Mouse (Mus musculus) embryonic facial prominence, embryonic 10.5 days (tissue): Measurements from ENCODE around the gene Etnppl. TPM values are rescaled to one million over a fixed set of nuclear protein-coding genes. Genes with fewer than 3 reads are reported as not detected.

ENCODE experiments used
- DNase-seq: peaks from one replicate; pipeline ENCODE4 v3.0.0-alpha.2; 2017; ENCODE audit warnings: low spot score
- H3K27ac ChIP-seq: fragments of 300-500 bp; sonication (generic); replicated peaks from 2 replicates; pipeline ENCODE4 v1.5.1; 2016; ENCODE audit warnings: mild to moderate bottlenecking
- H3K27me3 ChIP-seq: fragments of 300-500 bp; sonication (generic); replicated peaks from 2 replicates; pipeline ENCODE4 v1.6.1; 2016; ENCODE audit warnings: low read depth, mild to moderate bottlenecking; ENCODE audit not compliant: poor library complexity, severe bottlenecking
- H3K36me3 ChIP-seq: fragments of 300-500 bp; sonication (generic); replicated peaks from 2 replicates; pipeline ENCODE4 v1.6.1; 2016; ENCODE audit warnings: mild to moderate bottlenecking, moderate library complexity
- H3K4me1 ChIP-seq: fragments of 300-500 bp; sonication (generic); 2 replicates; pipeline ENCODE4 v1.6.1; 2016
- H3K4me3 ChIP-seq: fragments of 300-500 bp; sonication (generic); 2 replicates; pipeline ENCODE4 v1.5.1; 2016; ENCODE audit warnings: mild to moderate bottlenecking, moderate library complexity
- H3K9me3 ChIP-seq: fragments of 300-500 bp; sonication (generic); 2 replicates; pipeline ENCODE4 v1.6.1; 2016; ENCODE audit warnings: mild to moderate bottlenecking
- WGBS: fragments of 180-500 bp; shearing (Covaris S2); methylation state at CpG from one replicate; pipeline ENCODE4 v1.1.7; 2016; 5-methylcytosine and 5-hydroxymethylcytosine counted together
- polyA plus RNA-seq: library from polyadenylated mRNA; unstranded; fragments of >200 nt; fragmentation: Nextera tagmentation; extraction: Ambion mirVana; gene quantifications from 2 replicates; pipeline ENCODE4 v1.2.1, GENCODE M21; 2016

The Etnppl gene
- polyA plus RNA-seq, 1 experiment from 2014 or later, result not detected

GRCm38 (mm10) chr3:130615625-130616024, 1.6 kb upstream of the Etnppl start:
- WGBS, result 59% methylated on average over 8 of the region's 8 CpGs
- H3K4me3 ChIP-seq, result no peak overlapping the region
- H3K27me3 ChIP-seq, result peaks cover 17% of the 10 kb centered on the region
- H3K9me3 ChIP-seq, result no peaks in the 10 kb centered on the region
- H3K4me1 ChIP-seq, result peaks cover 12% of the 10 kb centered on the region
- DNase-seq, result no peak
- no peak overlapping the region for H3K27ac ChIP-seq
- no peaks in the 10 kb centered on the region for H3K36me3 ChIP-seq

GRCm38 (mm10) chr3:130620517-130621146, 3.4 kb downstream of the Etnppl start:
- Histone ChIP-seq H3K27ac (no peak overlapping the region), H3K36me3 (no peaks in the 10 kb centered on the region), H3K9me3 (no peaks in the 10 kb centered on the region), H3K4me1 (peaks cover 12% of the 10 kb centered on the region), H3K27me3 (peaks cover 16% of the 10 kb centered on the region), H3K4me3 (no peak overlapping the region)
- no peak for DNase-seq
- whole genome bisulfite sequencing, result 73% methylated on average over 12 of the region's 12 CpGs

- no peaks in the 10 kb centered on the region for H3K4me1 ChIP-seq
- H3K27me3 ChIP-seq, result no peaks in the 10 kb centered on the region
- DNase-seq, result no peak
- no peak overlapping the region for H3K4me3 ChIP-seq
- no peak overlapping the region for H3K27ac ChIP-seq
- H3K9me3 ChIP-seq, result peaks cover 4% of the 10 kb centered on the region; the same call in 1 of the 2 replicates
- WGBS, result 89% methylated on average over 5 of the region's 5 CpGs
- H3K36me3 ChIP-seq, result no peaks in the 10 kb centered on the region
These were observed 11.1 kb downstream of the Etnppl start for GRCm38 (mm10) chr3:130628358-130628757.

- no peaks in the 10 kb centered on the region for H3K36me3 ChIP-seq
- H3K4me1 ChIP-seq, result no peaks in the 10 kb centered on the region
- no peak overlapping the region for H3K4me3 ChIP-seq
- no peaks in the 10 kb centered on the region for H3K9me3 ChIP-seq
- WGBS, result 83% methylated on average over 5 of the region's 5 CpGs
- no peak overlapping the region for H3K27ac ChIP-seq
- H3K27me3 ChIP-seq, result no peaks in the 10 kb centered on the region
- DNase-seq, result no peak
These were observed 16.6 kb downstream of the Etnppl start for GRCm38 (mm10) chr3:130633859-130634258.

- Histone ChIP-seq H3K27ac (no peak overlapping the region), H3K4me3 (no peak overlapping the region), H3K9me3 (no peaks in the 10 kb centered on the region), H3K4me1 (peaks cover 21% of the 10 kb centered on the region), H3K27me3 (no peaks in the 10 kb centered on the region), H3K36me3 (no peaks in the 10 kb centered on the region)
- DNase-seq, result no peak
- 76% methylated on average over 11 of the region's 11 CpGs for WGBS
These were observed 29.0 kb downstream of the Etnppl start for GRCm38 (mm10) chr3:130646110-130646810.

- H3K4me3 ChIP-seq, result no peak overlapping the region
- WGBS, result 53% methylated on average over 6 of the region's 6 CpGs
- no peaks in the 10 kb centered on the region for H3K9me3 ChIP-seq
- no peak for DNase-seq
- no peaks in the 10 kb centered on the region for H3K36me3 ChIP-seq
- H3K27me3 ChIP-seq, result no peaks in the 10 kb centered on the region
- peaks cover 21% of the 10 kb centered on the region for H3K4me1 ChIP-seq
- no peak overlapping the region for H3K27ac ChIP-seq
These were observed 32.3 kb downstream of the Etnppl start for GRCm38 (mm10) chr3:130649569-130649968.

- no peak overlapping the region for H3K27ac ChIP-seq
- no peak for DNase-seq
- no peaks in the 10 kb centered on the region for H3K36me3 ChIP-seq
- no peaks in the 10 kb centered on the region for H3K9me3 ChIP-seq
- WGBS, result 89% methylated on average over 6 of the region's 6 CpGs
- no peak overlapping the region for H3K4me3 ChIP-seq
- no peaks in the 10 kb centered on the region for H3K4me1 ChIP-seq
- H3K27me3 ChIP-seq, result no peaks in the 10 kb centered on the region
These were observed 43.4 kb downstream of the Etnppl start for GRCm38 (mm10) chr3:130660619-130661018.

- H3K27me3 ChIP-seq, result no peaks in the 10 kb centered on the region
- no peaks in the 10 kb centered on the region for H3K4me1 ChIP-seq
- DNase-seq, result no peak
- H3K4me3 ChIP-seq, result no peak overlapping the region
- no peaks in the 10 kb centered on the region for H3K36me3 ChIP-seq
- no peak overlapping the region for H3K27ac ChIP-seq
- H3K9me3 ChIP-seq, result no peaks in the 10 kb centered on the region
- WGBS, result 91% methylated on average over 3 of the region's 3 CpGs
These were observed 45.2 kb downstream of the Etnppl start for GRCm38 (mm10) chr3:130662496-130662895.

- DNase-seq, result no peak
- 69% methylated on average over 14 of the region's 14 CpGs for WGBS
- Histone ChIP-seq H3K27ac (no peak overlapping the region), H3K4me1 (peaks cover 9% of the 10 kb centered on the region), H3K36me3 (no peaks in the 10 kb centered on the region), H3K9me3 (no peaks in the 10 kb centered on the region), H3K27me3 (no peaks in the 10 kb centered on the region), H3K4me3 (no peak overlapping the region)
These were observed 54.0 kb downstream of the Etnppl start for GRCm38 (mm10) chr3:130671291-130671690.

GRCm38 (mm10) chr3:130677671-130678460, 60.6 kb downstream of the Etnppl start:
- no peak overlapping the region for H3K27ac ChIP-seq
- no peaks in the 10 kb centered on the region for H3K27me3 ChIP-seq
- DNase-seq, result no peak
- no peak overlapping the region for H3K4me3 ChIP-seq
- H3K36me3 ChIP-seq, result no peaks in the 10 kb centered on the region
- no peaks in the 10 kb centered on the region for H3K9me3 ChIP-seq
- WGBS, result 92% methylated on average over 19 of the region's 19 CpGs
- peaks cover 12% of the 10 kb centered on the region for H3K4me1 ChIP-seq

GRCm38 (mm10) chr3:130681226-130681625, 64.0 kb downstream of the Etnppl start:
- Histone ChIP-seq H3K4me3 (no peak overlapping the region), H3K9me3 (no peaks in the 10 kb centered on the region), H3K36me3 (no peaks in the 10 kb centered on the region), H3K4me1 (peaks cover 10% of the 10 kb centered on the region; the same call in 1 of the 2 replicates), H3K27ac (no peak overlapping the region), H3K27me3 (no peaks in the 10 kb centered on the region)
- DNase-seq, result no peak
- WGBS, result 87% methylated on average over 2 of the region's 2 CpGs

GRCm38 (mm10) chr3:130682183-130682582, 64.9 kb downstream of the Etnppl start:
- H3K27ac ChIP-seq, result no peak overlapping the region
- no peaks in the 10 kb centered on the region for H3K36me3 ChIP-seq
- no peaks in the 10 kb centered on the region for H3K27me3 ChIP-seq
- DNase-seq, result no peak
- H3K9me3 ChIP-seq, result no peaks in the 10 kb centered on the region
- WGBS, result 87% methylated on average over 9 of the region's 9 CpGs
- peaks cover 10% of the 10 kb centered on the region; the same call in 1 of the 2 replicates for H3K4me1 ChIP-seq
- H3K4me3 ChIP-seq, result no peak overlapping the region
